Mouse (Mus musculus): ENCODE data around the gene Atp1b2.
A peak's percentile ranks its signal among the peaks of the same experiment; 100 is the strongest.

The Atp1b2 gene

DNA sequence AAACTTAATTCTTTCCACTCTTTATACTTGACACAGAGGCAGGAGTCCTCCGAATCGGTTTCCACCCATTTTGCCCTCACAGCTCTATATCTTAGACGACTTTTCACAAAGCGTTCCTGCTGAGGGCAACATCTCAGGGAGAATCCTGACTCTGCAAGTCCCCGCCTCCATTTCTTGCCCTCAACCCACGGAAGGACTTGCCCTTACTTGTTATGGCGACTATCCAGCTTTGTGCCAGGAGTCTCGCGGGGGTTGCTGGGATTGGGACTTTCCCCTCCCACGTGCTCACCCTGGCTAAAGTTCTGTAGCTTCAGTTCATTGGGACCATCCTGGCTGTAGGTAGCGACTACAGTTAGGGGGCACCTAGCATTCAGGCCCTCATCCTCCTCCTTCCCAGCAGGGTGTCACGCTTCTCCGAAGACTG is 25.6 kb downstream of the Atp1b2 start, which contains the start of the genes Wrap53 and Trp53:
Gene Wrap53 (minus strand): TSS at position 165 of the 424 bp plus-strand sequence.
Gene Trp53 (plus strand): TSS at position 269 of the 424 bp plus-strand sequence.
- peak; percentile 74 for DNase-seq (ENCODE audit: low spot score)

DNA sequence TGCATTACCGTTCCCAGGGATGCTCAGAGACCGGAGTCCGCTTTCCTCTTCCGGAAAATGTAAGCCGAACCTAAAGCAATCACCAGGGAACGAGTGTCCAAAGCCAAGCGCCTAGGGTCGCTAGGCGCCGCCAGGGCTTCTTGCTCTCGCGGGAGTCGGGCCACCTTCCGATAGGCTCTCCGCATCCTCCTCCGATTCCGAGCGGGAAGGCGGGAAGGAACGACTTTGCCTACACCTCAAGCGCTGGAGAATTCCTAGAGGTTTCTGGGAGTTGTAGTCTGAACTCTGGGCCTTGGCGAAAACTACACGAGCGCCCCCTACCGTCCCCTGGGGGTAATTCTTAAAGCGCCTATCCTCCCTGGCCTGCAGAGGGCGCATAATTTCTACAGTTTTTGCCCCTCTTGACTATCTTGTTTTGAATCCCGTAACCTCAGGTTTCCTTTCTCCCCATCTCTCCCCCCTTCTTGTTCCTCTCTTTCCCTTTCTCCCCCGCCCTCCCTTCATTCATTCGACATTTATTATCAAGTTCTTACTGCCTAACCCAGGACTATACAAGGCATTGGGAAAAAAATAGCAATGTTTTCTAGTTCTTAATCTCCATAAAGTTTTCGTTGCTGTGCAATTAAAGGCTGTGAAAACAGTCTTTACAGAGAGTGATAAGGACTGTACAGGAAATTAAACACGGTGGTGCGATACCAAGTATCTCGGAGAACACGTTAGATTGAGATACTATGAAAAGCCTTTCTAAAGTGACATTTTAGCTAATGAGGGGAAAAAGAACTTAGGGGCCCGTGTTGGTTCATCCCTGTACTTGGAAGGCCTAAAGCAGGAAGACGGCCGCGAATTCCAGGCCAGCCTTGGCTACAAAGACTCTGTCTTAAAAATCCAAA is 26.4 kb downstream of the Atp1b2 start:
- peak; percentile 98 for DNase-seq (ENCODE audit: low spot score)

DNA sequence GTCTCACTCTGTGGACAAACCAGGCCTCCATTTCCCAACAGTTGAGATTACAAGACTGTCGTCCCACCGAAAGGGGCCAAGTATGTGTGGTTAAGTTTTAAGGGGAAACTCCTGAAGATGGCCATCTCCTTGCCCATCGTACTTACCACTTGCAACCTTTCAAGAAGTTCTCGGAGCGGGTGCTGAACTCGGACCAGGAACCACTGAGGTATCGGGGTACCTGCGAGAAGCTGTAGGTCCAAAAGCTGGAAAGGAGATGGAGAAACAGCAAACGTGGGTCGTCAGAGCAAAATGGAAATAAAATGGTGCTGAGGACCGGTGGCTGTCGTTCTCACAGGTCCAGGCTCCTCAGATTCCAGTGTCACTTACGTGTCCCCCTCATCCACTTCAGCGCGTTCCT is 27.4 kb downstream of the Atp1b2 start:
- DNase-seq (ENCODE audit: low spot score) = no peak

DNA sequence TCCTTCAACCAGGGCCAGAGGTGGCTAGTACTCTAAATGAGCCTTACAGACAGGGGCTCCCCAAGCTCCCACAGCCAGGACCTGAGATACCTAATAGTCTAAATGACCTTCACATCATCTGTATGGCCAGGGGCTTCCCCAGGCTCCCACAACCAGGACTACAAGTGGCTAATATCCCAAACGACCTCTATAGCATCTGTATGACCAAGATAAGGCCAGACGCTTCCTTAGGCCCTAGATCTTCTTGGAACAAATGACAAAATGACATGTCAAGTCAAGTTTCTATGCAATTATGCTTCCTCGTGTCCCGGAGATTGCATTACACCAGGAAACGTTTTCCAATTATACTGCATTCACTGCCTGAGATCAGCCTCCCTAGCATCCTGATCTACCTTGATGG is 29.4 kb downstream of the Atp1b2 start:
- no peak for DNase-seq (ENCODE audit: low spot score)

DNA sequence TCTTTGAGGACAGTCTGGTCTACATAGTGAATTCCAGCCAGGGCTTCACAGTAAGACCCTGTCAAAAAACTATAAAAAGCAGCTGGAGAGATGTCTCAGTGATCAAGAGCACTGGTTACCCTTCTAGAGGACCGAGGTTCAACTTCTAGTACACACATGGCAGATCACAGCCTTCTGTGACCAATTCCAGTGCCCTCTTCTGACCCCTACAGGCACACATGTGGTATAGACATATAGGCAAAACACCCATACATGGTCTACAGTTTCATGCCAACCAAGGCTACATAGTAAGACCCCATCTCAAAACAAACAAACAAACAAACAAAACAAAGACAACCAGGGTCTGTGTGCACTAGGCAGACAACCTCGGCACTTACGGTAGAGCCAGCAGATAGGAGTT is 30.5 kb downstream of the Atp1b2 start:
- DNase-seq (ENCODE audit: low spot score) = no peak

DNA sequence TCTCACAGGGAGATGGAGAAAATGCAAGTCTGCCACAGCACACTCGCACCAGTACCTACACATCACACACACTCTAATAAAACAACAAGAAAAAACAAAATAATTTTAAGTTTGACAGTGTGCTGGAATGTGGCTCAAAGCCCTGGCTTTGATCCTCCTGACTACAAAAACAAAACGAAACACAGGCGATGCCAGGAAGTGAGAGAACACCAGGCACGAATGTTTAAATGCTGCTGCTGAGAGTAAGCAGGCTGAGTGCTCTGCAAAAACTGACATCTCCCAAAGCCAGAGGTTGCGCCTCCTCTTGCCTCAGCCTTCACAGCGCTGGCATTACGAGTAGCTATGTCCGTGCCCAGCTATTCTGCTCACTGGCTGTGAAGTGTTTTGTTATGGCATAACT is 40.6 kb downstream of the Atp1b2 start:
- DNase-seq (ENCODE audit: low spot score) = no peak

DNA sequence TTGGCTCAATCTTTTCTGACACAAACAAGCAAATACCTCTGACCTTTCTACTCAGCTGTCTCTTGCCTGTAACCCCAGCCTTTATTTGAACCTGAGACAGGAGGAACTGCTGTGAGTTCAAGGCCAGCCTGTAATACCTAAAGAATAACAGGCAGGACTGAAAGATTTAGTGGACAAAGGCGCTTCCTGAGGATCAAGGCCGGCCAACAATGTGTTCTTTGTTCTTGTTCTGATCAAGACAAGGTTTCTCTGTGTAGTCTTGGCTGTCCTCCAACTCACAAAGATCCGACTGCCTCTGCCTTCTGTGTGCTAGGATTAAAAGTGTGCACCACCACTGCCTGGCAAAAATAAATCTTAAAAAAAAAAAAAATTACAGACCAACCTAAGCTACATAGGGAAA is 41.4 kb downstream of the Atp1b2 start:
- no peak for DNase-seq (ENCODE audit: low spot score)

DNA sequence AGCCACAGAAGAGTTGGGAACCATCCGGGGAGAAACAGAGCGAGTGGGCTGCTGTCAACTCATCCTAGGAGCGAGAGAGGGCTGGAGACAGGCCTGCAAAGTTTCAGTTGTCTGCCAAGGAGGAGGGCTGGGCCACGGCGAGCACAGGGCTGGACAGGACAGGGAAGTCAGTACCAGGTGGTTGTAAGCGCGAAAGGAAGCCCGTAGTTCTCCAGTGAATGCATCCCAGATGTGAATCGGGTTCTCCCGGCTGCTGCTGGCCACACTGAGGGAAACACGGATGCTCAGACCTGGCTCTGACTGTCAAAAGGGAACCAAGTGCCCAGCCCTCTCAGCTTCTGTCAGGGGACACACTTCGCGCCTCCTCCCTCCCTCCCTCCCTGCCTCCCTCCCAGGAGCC is 42.4 kb downstream of the Atp1b2 start:
- no peak for DNase-seq (ENCODE audit: low spot score)

DNA sequence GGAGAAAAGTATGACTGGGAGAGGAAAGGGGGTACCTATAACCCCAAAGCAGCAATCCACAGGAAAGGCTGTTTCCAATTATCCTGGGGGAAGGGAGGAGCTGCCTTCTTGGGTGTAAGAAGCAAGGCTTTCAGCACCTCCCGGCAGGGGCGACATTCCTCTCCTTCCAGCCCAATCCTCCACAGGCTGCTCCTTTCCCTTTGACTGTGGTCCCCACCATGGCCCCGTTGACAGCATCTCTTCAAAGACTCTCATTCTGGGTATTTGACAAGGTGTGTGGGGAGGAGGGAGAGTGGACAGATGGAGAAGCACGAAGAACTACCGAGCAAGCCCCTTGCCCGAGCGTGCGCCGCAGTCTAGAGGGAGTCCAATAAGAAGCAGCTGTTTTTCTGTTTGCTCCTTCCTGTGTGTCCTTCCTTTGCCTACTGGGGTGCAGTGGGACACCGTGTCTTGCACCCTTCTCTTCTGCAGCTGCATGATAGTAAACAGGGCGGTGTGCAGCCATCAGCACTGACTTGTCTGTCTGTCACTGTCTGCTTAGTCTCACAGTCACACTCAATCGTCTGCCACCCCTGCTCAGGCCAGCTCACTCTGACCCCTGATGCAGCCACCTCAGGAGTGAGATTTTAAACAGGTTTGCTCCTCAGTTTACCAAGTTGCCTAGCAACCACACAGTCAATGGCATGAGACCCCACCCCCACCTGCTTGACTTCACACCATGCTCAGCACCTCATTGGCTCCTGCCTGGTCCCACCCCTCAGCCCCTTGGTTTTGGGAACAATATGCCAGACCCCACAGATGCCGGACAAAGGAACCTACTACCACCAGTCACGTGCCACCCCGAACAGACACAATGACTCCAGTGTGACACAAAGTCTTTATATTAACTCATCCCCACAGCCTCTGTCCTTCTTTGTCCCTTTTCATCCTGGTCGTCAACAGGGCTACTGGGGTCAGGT is 44.6 kb downstream of the Atp1b2 start:
- DNase-seq (ENCODE audit: low spot score) = no peak

DNA sequence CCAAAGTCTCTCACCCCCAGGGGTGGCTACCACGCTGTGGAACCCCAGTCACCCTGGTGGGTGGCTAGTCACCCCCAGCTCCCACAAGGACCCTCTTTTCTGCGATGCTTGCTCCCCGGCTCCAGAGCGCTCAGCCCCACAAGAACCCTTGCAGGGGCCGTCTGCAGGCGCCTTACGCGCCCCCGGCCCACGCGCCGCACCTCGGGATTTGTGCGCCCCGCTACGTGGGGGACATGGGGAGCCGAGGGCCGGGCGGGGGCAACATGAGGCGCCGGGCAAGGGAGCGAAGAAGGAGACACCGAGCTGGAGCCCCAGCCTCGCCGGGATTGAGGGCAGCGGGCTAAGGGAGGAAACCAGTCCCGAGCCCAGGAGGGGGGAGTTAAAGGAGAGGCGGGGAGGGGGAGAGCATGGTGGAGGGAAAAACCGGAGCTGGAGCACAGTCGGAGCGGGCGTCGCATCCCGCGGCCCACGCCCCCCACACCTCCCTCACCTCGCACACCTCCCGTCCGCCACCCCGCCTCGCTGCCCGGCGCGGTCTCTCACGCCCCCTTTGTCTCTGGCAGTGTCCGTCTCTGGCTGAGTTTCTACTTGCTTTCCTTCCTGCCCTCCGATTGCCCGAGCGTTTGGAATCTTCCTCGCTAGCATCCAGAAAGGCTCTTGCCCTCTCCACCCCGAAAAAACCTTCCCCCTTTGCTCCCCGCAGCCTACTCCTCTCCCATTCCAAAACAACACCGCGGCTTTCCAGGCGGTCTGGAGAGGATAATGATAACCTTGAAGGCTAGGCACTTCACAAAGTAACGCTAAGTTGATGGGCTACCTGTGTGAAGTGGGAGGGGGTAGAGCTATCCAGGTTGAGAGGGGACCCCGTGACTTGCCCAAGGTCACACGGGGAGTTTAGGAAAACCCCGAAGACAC is 45.6 kb downstream of the Atp1b2 start, which contains the start of gene Efnb3:
Gene Efnb3 (minus strand): TSS at position 355 of the 915 bp plus-strand sequence.
- peak; percentile 36 for DNase-seq (ENCODE audit: low spot score)

DNA sequence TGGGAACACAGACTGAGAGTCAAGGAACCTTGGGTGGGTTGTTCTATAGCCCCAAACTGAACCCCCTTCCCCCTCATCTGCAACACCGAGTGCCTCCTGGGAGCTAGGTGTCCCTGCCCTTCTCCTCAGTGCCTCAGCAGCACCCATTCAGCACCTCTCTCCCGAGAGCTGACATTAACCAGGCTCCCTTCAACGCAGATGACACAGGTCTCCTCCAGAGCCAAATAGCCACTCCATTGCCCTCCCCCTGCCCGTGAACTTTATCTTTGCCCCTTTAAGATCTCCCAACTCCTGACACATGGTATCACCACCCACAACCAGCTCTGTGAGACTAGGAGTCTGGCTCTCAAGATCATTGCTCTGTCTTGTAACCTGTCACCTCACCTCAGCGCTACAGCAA is 46.6 kb downstream of the Atp1b2 start:
- DNase-seq (ENCODE audit: low spot score) = no peak

DNA sequence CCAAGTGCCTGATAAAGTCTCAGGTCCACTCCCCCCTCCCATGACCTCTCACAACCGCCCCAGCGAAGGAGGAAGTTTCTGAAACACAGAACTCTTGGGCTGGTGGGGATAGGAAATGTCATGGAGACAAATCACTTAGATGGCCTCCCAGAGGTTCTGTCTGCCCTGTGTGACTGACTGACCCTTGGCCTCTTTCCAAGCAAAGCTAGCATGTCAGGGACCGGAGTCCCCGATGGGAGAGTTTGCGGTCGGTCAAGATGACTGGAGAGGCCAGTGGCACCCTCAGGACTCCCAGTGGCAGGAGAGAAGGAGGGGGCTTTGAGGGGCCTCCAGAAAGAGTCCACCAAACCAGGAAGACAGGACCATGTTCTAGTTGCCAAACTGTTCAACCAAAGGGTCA is 47.0 kb downstream of the Atp1b2 start:
- no peak for DNase-seq (ENCODE audit: low spot score)

DNA sequence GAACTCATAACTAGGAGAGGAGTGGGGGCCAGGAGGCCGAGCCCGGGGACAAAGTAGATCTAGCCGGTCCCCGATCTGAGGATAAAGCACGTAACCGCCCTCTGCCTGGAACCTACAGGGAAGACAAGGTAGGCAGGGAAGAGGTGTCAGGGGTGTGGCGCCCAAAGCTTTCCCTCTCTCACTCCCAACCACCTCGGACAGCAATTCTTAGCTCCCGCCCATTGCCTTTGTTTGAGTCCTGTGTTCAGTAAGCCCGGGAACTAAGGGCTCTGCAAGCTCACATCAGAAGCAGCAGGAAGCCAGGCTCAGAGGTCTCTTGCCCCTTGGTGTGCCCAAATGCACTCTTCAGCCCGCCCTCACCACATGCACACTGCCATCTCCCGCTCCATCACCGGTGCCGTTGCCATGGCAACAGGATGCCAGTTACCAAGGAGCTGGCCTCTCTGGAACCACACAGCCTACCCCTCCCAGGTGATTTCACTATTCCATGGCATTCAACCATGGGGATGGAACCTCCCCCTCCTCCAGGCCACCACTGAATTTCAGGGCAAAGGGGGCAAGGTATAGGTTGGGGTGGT is 48.3 kb downstream of the Atp1b2 start:
- no peak for DNase-seq (ENCODE audit: low spot score)

DNA sequence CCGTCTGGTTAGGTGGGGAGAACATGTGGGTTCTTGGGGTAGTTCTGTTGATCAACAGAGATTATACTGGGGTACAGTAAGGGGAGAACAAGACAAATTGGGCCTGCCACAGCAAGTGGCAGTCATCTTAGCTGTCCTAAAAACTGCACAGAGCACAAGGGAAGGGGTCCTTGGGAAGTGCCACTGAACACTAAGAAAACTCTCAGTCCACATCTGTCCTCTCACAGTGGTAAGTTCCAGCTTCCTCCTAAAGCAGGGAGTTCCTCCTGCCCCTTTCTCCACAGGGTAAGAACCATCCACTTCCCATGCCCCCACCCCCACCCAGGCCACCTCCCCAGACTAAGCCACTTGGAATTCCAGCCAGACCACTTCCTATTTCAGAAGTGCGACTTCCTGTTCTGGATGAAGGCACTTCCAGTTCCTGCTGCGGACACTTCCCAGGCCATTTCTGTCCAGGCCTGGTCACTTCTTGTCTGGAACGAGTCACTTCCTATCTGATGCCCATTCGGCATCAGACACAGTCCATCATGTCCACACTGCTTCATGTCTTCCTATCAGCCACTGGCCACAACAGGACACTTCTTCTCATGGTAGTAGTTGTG is 51.1 kb downstream of the Atp1b2 start:
- DNase-seq (ENCODE audit: low spot score) = no peak

DNA sequence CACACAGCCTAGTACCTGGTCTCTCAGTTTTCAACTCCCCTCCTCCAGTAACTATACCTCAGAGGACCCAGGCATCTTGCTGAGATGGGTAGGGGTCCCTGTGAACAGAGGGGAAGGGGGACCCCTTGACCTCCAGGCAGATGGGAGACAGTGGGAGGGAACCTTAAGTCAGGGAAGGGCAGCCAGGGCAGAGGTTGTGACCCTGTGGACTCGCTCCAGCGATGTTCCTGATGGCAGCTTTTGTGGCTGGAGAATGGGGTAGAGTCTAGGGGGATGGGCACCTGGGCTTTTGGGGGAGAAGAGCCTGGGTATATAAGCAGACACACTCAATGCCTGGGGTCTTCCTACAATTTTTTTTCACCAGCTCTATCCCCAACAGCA is 52.4 kb downstream of the Atp1b2 start:
- no peak for DNase-seq (ENCODE audit: low spot score)

DNA sequence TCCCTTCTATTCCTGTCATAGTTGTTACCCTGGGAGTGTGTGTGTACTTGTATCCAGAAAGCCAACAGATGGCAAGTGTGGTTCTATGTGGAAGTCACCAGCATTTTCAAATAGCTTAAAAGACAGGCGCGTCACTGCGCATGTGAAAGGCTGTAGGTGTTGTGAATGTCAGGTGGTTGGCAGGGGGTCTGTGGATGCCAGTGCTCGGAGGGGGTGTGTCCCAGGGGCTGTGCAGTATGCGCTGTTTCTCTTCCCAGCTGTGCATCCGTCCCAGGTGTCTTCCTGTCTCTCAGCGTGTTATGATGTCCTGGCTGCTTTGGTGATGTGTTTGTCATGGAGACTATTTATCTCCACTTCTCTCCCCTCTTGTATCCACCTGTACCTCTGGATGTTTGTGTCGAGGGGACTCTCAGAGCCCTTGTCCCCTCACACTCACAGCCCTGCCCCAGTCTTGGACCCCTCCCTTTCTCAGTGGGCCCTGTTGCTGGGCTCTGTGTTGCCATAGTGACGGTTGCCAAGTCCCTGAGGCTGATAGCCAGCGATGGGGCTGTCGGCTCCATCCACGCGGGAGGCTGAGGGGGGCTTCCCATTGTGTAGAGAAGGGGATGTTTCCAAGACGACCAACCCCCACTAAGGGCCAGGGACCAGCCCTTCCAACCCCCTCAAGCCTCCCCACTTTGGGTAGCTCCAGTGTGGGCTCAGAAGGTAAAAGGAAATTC is 53.0 kb downstream of the Atp1b2 start:
- no peak for DNase-seq (ENCODE audit: low spot score)

DNA sequence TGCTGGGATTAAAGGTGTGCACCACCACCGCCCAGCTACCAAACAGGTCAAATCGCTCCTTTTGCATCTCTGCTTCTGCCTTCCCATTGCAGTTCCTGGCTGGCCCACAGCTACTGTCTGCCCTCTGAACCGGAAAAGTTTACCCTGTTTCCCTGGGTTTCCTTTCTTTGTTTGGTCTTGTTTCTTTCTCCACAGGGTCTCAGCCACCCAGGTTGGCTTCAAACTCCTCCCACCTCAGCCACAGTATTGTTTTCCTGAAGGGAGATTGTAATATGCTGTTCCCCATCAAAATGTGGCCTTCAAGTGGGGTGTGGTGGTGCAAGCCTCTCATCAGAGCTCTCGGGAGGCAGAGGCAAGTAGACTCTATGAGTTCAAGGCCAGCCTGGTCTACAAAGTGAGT is 54.4 kb downstream of the Atp1b2 start:
- DNase-seq (ENCODE audit: low spot score) = no peak

All from ovary, postnatal 14 days (tissue).